Comparison of ENCODE assay signal across 9 mouse cellular contexts in the genomic region with DNA sequence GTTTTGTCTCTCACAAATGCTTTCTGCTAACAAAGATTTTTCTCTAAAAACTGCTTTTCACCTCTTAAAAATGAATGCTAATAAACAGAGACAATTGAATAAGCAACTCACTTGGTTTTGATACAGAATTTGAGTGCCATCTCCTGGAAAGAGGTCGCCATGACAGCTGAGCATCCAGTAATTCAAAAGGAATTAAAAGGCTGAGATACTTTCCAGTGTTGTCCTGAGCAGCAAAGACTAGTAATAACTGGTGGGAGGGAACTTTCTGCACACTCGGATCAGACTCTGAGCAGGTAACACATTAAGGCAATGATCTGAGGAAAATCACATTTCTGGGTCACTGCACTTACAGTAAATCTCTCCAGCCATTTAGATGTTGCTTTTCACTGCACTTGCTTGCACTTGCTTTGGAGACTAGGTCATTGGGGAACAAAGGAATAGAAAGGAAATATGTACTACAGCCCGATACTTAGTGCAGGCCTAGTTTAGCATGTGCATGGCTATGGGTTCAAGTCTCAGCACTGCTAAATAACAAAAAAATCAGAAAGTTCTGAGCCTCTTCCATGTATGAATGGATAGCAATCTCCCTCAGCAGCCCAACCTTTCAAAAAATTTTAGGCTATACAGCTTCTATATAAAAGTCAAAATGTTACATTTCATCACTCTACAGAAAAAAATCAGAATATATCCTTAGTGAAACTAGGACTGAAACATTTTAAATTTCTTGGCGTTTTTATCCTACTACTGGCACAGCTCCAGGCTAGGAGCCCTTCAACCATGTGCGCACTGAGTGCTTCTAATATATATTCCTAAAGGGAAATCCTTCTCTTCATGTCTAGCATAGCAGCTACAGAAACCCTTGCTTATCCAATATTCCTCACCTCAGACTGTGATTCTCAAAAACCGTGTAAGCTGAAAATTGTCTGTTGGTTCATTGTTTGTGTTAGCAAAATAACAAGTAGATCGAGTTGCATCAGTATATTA.
DNase-seq lines count a peak whose midpoint lies in the region; ATAC-seq and TF ChIP-seq lines count a peak whose summit lies in the region.
"Had no signal": no experiment of that assay in that cellular context is flagged by ENCODE, and none has a peak within 500 bp of the region (broad histone marks: within the 10 kb centered on the region; RNA-seq: fewer than 3 reads in every experiment).

No protein-coding gene starts in this region.

- peak; percentile 49 for TF ChIP-seq CTCF in Patski (IDR thresholded peaks at IDR 0.05)
- peak; percentile 82 for TF ChIP-seq CTCF in forebrain, postnatal 0 days (IDR thresholded peaks at IDR 0.05; ENCODE audit: low read depth)
- TF ChIP-seq CTCF in midbrain, postnatal 0 days (IDR thresholded peaks at IDR 0.05) = peak; percentile 86

- peak; percentile 4 for DNase-seq in adrenal gland, postnatal 14 days
- no peak for DNase-seq in adrenal gland, adult 18-20 months (ENCODE audit: low spot score in 2 of 2)
- DNase-seq in Patski (ENCODE audit: low read depth, low spot score) = no peak
- peak; percentile 85 for DNase-seq in forebrain, postnatal 0 days
- DNase-seq in layer of hippocampus, adult 11-12 months (ENCODE audit: low spot score) = peak; percentile 69
- peak; percentile 85 for DNase-seq in midbrain, postnatal 0 days (ENCODE audit: low spot score)
- DNase-seq in urinary bladder, postnatal 14 days (ENCODE audit: low spot score) = no peak

- WGBS in forebrain, postnatal 0 days = 52% methylated on average over 7 of the region's 7 CpGs
- WGBS in midbrain, postnatal 0 days = 38% methylated on average over 7 of the region's 7 CpGs

- H3K4me3 ChIP-seq in forebrain, postnatal 0 days (ENCODE audit: low read depth, low read length) = no peak overlapping the region
- no peak overlapping the region for H3K4me3 ChIP-seq in midbrain, postnatal 0 days (ENCODE audit: low read depth, low read length)
- H3K4me3 ChIP-seq: erythroblast, embryonic 14.5 days had no signal

- no peak overlapping the region for H3K4me2 ChIP-seq in forebrain, postnatal 0 days (ENCODE audit: low read depth)
- no peak overlapping the region for H3K4me2 ChIP-seq in midbrain, postnatal 0 days (ENCODE audit: low read depth, low read length, poor library complexity, severe bottlenecking)

- CTCF ChIA-PET in Patski (lab: Charles Lee) = no interaction called here

- peaks cover 5% of the 10 kb centered on the region for H3K27me3 ChIP-seq in Patski
- H3K27me3 ChIP-seq in forebrain, postnatal 0 days (ENCODE audit: insufficient read depth, low read length) = no peaks in the 10 kb centered on the region
- no peaks in the 10 kb centered on the region for H3K27me3 ChIP-seq in midbrain, postnatal 0 days (ENCODE audit: insufficient read depth, low read length)

- no peak for ATAC-seq in Patski
- peak; percentile 51; the same call in 1 of the 2 replicates for ATAC-seq in forebrain, postnatal 0 days
- peak; percentile 73 for ATAC-seq in midbrain, postnatal 0 days (ENCODE audit: low FRiP score)
- no peak for ATAC-seq in inflammation-experienced regulatory T-cells, adult 6 months

- no peak overlapping the region for H3K9ac ChIP-seq in forebrain, postnatal 0 days
- no peak overlapping the region for H3K9ac ChIP-seq in midbrain, postnatal 0 days (replicated peaks; ENCODE audit: low read length, poor library complexity, severe bottlenecking)

- in situ Hi-C loops in Patski (cut with MboI; ENCODE audit: low pct_unique_long_range_greater_than_20kb) = no loop called here

- POLR2A ChIA-PET in Patski (lab: Charles Lee) = no interaction called here

- H3K4me1 ChIP-seq in forebrain, postnatal 0 days (ENCODE audit: insufficient read depth) = no peaks in the 10 kb centered on the region
- no peaks in the 10 kb centered on the region for H3K4me1 ChIP-seq in midbrain, postnatal 0 days (ENCODE audit: insufficient read depth, low read length)

- H3K27ac ChIP-seq in forebrain, postnatal 0 days (ENCODE audit: low read depth, low read length) = no peak overlapping the region
- peak overlapping the region; percentile 78; the same call in 1 of the 2 replicates for H3K27ac ChIP-seq in midbrain, postnatal 0 days (ENCODE audit: low read depth, low read length)

- no peaks in the 10 kb centered on the region for H3K9me3 ChIP-seq in forebrain, postnatal 0 days (ENCODE audit: low read length)
- H3K9me3 ChIP-seq in midbrain, postnatal 0 days (ENCODE audit: low read length) = no peaks in the 10 kb centered on the region

- H3K36me3 ChIP-seq in forebrain, postnatal 0 days (ENCODE audit: insufficient read depth) = no peaks in the 10 kb centered on the region
- H3K36me3 ChIP-seq in midbrain, postnatal 0 days (ENCODE audit: insufficient read depth, low read length) = no peaks in the 10 kb centered on the region

Comparison
In these comparisons a context has a peak if more than half of its experiments do, and no peak if none do; other contexts are left out.
1. DNase-seq: peak in adrenal gland, postnatal 14 days (single experiment), forebrain, postnatal 0 days (single experiment), layer of hippocampus, adult 11-12 months (single experiment) and midbrain, postnatal 0 days (single experiment); none in adrenal gland, adult 18-20 months (0 of 2), Patski (single experiment) and urinary bladder, postnatal 14 days (single experiment).
2. ATAC-seq: peak in forebrain, postnatal 0 days (single experiment) and midbrain, postnatal 0 days (single experiment); none in Patski (single experiment) and inflammation-experienced regulatory T-cells, adult 6 months (single experiment).
3. Peak in every context shown above with its lines, with median percentiles within 50 percentile points of each other: CTCF ChIP-seq.